Mouse (Mus musculus) urinary bladder, adult 18-20 months (tissue): ENCODE measurements around the gene Fam214b.
A peak's percentile ranks its signal among the peaks of the same experiment; 100 is the strongest.

Source experiments
- DNase-seq, 2 experiments: peaks; one replicate each; pipeline ENCODE4 v3.0.0; 2022; ENCODE audit warnings: low spot score in 2 of 2, mixed read lengths in 2 of 2

The Fam214b gene

DNA sequence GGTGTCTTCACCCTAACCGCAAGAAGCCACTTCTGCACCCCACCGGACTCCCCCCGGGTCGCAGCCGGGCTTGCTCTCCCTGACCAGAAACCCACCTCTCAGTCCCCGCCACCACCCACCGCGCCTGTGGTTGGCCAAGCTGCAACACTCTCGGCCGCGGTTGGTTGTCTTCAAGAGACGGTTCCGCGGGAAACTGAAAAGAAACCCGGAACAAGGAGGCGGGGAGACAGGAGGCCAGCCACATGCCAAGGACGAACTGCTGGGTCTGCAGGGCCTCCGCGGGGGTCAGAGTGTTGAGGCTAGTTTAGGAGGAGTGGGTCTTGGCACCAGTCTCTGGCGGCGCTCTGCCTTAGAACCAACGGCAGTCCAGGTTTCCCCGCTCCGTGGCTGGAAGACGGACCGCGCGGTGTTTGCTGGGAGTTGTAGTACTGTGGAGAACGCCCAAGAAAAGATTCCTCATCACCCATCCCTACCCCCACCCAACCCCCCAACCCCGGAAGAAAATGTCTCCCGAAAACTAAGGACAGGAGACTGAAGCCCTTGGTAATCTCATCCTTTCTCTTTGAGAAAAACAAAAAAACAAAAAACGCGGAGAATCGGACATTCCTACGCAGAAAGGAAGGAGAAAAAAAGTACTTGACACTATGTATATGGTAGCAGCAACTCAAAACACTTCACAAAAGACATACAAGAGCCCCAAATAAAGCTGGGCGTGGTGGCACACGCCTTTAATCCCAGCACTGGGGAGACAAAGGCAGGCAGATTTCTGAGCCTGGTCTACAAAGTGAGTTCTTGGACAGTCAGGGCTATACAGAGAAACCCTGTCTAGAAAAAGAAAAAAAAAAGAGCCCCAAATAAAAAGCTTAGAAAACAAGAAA lies 35.6 kb downstream of the Fam214b start, which contains the start of gene Fancg:
Fancg (minus strand) TSS at position 346 of the 878 bp plus-strand sequence.
- peak; percentile 69 to 86 for DNase-seq

DNA sequence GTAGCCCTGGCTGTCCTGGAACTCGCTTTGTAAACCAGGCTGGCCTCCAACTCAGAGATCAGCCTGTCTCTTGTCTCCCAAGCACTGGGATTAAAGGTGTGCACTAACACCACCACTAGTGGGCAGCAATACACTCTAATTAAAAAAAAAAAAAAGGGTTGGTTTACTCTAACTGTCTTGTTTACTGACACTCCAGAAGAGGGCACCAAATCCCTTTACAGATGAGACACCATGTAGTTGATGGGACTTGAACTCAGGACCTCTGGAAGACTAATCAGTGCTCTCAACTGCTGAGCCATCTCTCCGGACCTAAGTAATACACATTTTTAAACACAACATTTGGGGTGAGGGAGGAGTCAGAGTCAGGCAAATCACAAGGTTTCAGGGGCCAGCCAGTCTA lies 40.3 kb downstream of the Fam214b start:
- no peak for DNase-seq

DNA sequence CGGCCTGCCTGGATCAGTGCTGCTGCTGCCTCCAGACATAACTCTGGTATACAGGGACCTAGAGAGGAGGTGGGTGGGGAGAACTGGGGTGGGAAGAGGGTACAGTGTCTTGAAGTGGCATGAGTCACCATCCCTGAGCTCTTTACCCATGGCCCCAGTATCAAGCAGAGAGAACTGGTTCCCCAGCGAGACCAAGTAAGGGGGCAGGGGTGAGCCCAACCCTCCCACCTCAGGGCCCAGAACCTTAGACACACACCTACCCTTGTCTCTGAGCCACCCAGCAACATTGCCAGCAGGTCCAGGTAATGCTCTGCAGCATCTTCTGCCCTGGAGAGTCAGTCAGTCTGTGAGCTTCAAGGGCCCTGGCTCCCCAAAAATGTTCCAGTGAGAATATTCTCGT lies 41.1 kb downstream of the Fam214b start:
- DNase-seq = no peak

DNA sequence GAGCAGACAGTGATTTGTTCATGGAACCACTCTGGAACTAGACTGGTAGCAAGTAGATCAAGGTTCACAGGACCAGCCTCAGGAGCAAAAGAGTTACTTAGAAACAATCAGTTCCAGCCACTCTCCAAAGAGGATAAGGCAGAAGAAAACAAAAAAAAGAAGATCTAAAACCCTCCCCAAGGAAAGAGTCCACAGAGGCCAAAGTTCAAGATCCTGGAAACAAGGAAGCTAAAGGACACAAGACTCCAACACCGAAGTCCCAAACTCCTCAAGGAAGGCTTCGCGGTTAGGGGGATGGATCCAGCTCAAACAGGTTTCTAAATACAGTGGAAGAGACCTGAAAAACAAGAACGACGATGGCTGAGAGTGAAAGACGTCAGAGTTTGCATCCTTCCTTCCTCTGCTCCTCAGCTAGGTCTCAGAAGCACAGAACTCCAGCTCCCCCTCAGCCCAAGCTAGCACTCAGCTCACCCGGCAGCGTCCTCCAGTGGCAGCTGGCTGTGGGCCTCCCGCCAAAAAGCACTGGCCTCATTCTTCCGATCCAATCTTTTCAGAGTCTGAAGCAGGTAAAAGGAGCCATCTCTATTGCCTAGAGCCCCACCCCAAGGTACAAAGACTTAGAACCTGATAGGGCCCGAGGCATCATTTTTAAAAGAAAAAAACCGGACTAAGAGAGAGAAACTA lies 43.1 kb downstream of the Fam214b start:
- DNase-seq = no peak

DNA sequence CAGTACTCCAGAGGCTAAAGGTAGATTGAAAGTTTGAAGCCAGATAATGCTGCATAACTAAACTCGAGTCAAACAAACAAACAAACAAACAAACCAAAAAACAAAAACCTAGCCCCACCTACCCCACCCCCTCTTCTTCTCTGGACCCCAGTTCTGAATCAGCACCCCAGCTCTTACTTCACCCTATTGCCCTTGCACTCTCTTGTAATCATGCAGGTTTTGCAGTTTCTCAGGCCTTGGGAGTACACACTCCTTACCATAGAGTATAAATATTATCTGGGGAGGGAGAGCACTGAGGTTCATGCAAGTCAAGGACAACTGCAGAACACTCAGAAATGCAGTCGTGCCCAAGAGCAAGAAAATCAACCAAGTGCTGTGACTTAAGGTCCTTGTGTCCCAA lies 44.7 kb downstream of the Fam214b start:
- DNase-seq = no peak

- DNase-seq = peak; percentile 97 to 99
These were observed 45.7 kb downstream of the Fam214b start, which contains the start of gene Vcp for GRCm38 (mm10) chr4:43000141-43000986. Vcp (minus strand) TSS chr4:43000507.

DNA sequence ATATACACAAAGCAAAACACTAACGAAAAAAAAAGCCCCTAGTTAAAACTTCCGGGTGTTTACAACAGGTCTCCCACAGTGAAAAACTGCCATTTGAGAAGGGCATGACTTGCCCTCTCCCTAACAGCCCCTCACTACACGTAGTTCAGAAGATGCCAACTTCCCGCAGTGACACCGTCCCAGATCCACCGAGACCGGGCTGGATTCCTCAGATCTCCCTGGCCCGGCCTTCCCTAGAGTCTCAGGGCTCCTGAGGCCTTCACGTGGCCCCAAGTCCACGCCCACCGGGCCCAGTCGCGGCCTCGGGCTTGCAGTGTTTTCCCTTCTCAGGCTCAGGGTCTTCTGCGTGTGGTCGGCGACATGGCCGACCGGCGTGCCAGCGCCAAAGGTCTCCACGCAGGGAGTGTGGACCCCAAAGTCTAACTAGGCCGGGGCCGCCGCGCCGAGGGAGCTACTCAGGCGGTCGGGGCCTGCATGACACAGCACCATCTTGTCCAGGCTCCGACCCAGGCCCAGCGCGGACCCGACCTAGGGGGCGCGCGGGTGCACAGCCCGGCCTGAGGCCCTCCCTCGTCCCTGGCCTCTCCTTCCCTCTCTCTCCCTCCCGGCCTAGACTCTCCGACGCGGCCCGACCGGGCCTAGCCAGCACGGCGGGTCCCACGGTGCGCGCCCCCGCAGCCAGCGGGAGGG lies 46.4 kb downstream of the Fam214b start:
- DNase-seq = peak; percentile 53 to 71

DNA sequence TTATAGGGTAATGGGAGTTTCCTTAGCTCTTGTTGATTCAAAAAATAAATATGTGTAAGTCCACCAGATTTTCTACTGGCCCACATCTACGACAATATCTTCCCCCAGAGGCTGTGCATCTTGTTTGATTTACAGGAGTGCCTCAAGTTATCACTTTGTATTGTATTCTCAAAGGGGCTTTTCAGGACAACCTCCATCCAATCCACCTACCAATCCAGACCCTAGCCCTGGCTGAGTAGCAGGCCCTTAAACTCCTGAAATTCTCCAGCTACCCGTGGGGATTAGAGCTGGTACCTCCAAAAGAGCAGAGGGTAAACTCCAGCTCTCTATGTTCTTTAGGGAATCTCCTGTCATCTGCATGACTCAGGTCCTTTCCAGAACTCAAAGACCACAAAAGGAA lies 48.0 kb downstream of the Fam214b start:
- DNase-seq = no peak

DNA sequence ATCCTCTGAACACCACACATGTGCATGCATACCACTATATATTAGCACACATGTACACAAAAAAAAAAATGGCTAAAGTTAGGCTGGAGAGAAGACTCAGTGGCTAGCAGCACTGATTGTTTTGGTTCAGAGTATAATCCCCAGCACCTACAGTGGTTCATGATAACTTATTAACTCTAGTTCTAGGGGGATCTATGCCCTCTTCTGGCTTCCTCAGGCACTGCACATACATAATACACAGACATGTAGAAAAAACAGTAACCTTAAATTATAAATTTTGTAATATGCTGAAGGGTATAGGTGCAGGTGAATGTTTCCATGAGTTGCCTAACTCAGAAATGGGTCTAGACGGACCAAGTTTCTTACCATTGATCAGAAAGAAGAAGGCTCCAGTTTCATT lies 57.7 kb downstream of the Fam214b start:
- no peak for DNase-seq
